Mouse (Mus musculus) thymus, adult 2 months (tissue): ENCODE measurements at regions not wholly inside any gene's neighbourhood (a gene's known extent, or its start where the extent isn't known, plus 50 kb on each side); places are given as distances from the start of the nearest gene placed in this dataset.

Experiments
- CTCF ChIP-seq: fragments of 200-500 bp; IDR thresholded peaks from 2 replicates; pipeline ENCODE4 v1.5.1; 2012; ENCODE audit warnings: mild to moderate bottlenecking, control low read depth, low read length, moderate library complexity, borderline replicate concordance; ENCODE audit not compliant: control insufficient read depth, poor library complexity, insufficient read depth; ENCODE audit errors: extremely low read depth
- POLR2A ChIP-seq: fragments of 200-500 bp; IDR thresholded peaks from 2 replicates; pipeline ENCODE4 v1.6.1; 2012; ENCODE audit warnings: mild to moderate bottlenecking, low read length, control low read depth, moderate library complexity; ENCODE audit not compliant: control insufficient read depth, poor library complexity, insufficient read depth; ENCODE audit errors: extremely low read depth

DNA sequence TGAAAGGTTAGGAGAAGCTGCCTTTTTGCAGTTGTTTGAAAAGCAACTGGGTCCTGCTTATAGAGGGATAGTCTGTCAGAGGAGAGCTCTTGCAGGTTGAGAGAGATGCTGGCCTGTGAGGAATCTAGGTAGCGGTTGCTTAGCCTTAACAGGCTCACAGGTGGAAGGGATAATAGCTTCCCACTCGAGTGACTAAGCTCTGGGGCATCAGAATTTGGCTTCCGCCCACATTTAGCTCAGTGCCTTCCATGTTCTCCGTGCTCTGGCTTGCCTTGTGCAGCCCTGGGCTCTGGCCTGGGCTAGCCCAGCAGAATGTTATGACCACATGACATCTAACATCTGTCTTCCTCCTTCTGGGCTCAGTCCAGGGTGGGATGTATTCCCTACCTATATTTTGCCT, 817.0 kb upstream of the Car8 start:
- TF ChIP-seq POLR2A (no peak), CTCF (no peak)
